Mouse (Mus musculus) bone marrow, adult 2 months (tissue): ENCODE measurements around the gene Gsdmc4.

Source experiments
- CTCF ChIP-seq: fragments of 200-500 bp; IDR thresholded peaks from 2 replicates; pipeline ENCODE4 v1.5.1; 2011; ENCODE audit warnings: low read length, control low read depth; ENCODE audit not compliant: control insufficient read depth, insufficient read depth
- POLR2A ChIP-seq: fragments of 200-500 bp; IDR thresholded peaks from 2 replicates; pipeline ENCODE4 v1.6.1; 2011; ENCODE audit warnings: low read depth, mild to moderate bottlenecking, control low read depth, low read length, borderline replicate concordance; ENCODE audit not compliant: control insufficient read depth

GRCm38 (mm10) chr15:63941221-63941620 lies 29.1 kb upstream of the Gsdmc4 start:
- TF ChIP-seq POLR2A (no peak), CTCF (no peak)
